Mouse (Mus musculus): ENCODE results near the gene Pink1.

The Pink1 gene

GRCm38 (mm10) chr4:138326077-138326695 is at the start of gene Pink1:
Pink1 (minus strand) TSS chr4:138326307.
- DNase-seq (ENCODE audit: low spot score in 2 of 2) = peak; percentile 87 to 89

GRCm38 (mm10) chr4:138375117-138375516 is 49.0 kb upstream of the Pink1 start:
- DNase-seq (ENCODE audit: low spot score in 2 of 2) = no peak

GRCm38 (mm10) chr4:138370996-138371516 is 44.9 kb upstream of the Pink1 start:
- DNase-seq (ENCODE audit: low spot score in 2 of 2) = no peak

GRCm38 (mm10) chr4:138368498-138369260 is 42.6 kb upstream of the Pink1 start:
- DNase-seq (ENCODE audit: low spot score in 2 of 2) = no peak

GRCm38 (mm10) chr4:138367641-138368497 is 41.8 kb upstream of the Pink1 start, which contains the start of gene Cda:
Cda (minus strand) TSS chr4:138367992.
- DNase-seq (ENCODE audit: low spot score in 2 of 2) = peak; percentile 72 to 82

- no peak for DNase-seq (ENCODE audit: low spot score in 2 of 2)
Measured at GRCm38 (mm10) chr4:138366561-138366960, 40.5 kb upstream of the Pink1 start.

GRCm38 (mm10) chr4:138363511-138363910 is 37.4 kb upstream of the Pink1 start:
- no peak for DNase-seq (ENCODE audit: low spot score in 2 of 2)

- no peak for DNase-seq (ENCODE audit: low spot score in 2 of 2)
Measured at GRCm38 (mm10) chr4:138362883-138363282, 36.8 kb upstream of the Pink1 start.

GRCm38 (mm10) chr4:138361370-138361821 is 35.3 kb upstream of the Pink1 start:
- no peak for DNase-seq (ENCODE audit: low spot score in 2 of 2)

- DNase-seq (ENCODE audit: low spot score in 2 of 2) = no peak
Measured at GRCm38 (mm10) chr4:138358176-138358575, 32.1 kb upstream of the Pink1 start.

- no peak for DNase-seq (ENCODE audit: low spot score in 2 of 2)
Measured at GRCm38 (mm10) chr4:138356551-138356950, 30.4 kb upstream of the Pink1 start.

GRCm38 (mm10) chr4:138356141-138356540 is 30.0 kb upstream of the Pink1 start:
- DNase-seq (ENCODE audit: low spot score in 2 of 2) = no peak

- no peak for DNase-seq (ENCODE audit: low spot score in 2 of 2)
Measured at GRCm38 (mm10) chr4:138355496-138355895, 29.4 kb upstream of the Pink1 start.

GRCm38 (mm10) chr4:138353438-138354171 is 27.5 kb upstream of the Pink1 start:
- DNase-seq (ENCODE audit: low spot score in 2 of 2) = no peak

GRCm38 (mm10) chr4:138352692-138353091 is 26.6 kb upstream of the Pink1 start:
- DNase-seq (ENCODE audit: low spot score in 2 of 2) = no peak

GRCm38 (mm10) chr4:138351821-138352220 is 25.7 kb upstream of the Pink1 start:
- DNase-seq (ENCODE audit: low spot score in 2 of 2) = no peak

GRCm38 (mm10) chr4:138348716-138349115 is 22.6 kb upstream of the Pink1 start:
- DNase-seq (ENCODE audit: low spot score in 2 of 2) = no peak

GRCm38 (mm10) chr4:138347280-138347679 is 21.2 kb upstream of the Pink1 start:
- no peak for DNase-seq (ENCODE audit: low spot score in 2 of 2)

- no peak for DNase-seq (ENCODE audit: low spot score in 2 of 2)
Measured at GRCm38 (mm10) chr4:138344891-138345545, 18.9 kb upstream of the Pink1 start.

- no peak for DNase-seq (ENCODE audit: low spot score in 2 of 2)
Measured at GRCm38 (mm10) chr4:138343341-138343837, 17.3 kb upstream of the Pink1 start.

Data from urinary bladder, postnatal 4 days (tissue).